ENCODE assay signal across 11 mouse cellular contexts in the genomic region with DNA sequence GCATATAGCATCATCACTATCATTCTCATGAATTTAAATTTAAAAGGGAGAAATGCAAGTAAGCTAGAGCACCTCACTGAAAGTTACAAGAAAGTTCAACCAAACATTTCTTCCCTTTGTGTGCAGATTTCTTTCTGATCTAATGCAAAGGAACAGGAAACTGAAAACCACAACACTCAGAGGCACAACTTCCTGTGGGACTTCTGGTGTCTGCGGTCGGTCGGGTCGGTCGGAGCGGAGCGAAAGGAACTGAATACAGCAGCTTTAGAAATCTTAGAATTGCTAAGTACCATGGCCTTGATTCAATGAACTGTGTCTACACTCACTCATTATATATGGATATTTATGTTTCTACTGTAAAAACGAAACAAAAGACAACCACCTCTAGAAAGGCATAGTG.
A peak's percentile ranks its signal among the peaks of the same experiment; 100 is the strongest.
DNase-seq lines count a peak whose midpoint lies in the region; ATAC-seq lines count a peak whose summit lies in the region.
"Had no signal": no experiment of that assay in that cellular context is flagged by ENCODE, and none has a peak within 500 bp of the region (broad histone marks: within the 10 kb centered on the region; RNA-seq: fewer than 3 reads in every experiment).

No protein-coding gene starts in this region.

- no peaks in the 10 kb centered on the region for H3K9me3 ChIP-seq in intestine, embryonic 15.5 days
- H3K9me3 ChIP-seq: embryonic facial prominence, embryonic 12.5 days; limb, embryonic 12.5 days had no signal

- H3K27ac ChIP-seq in intestine, embryonic 15.5 days: no peak overlapping the region
- H3K27ac ChIP-seq: embryonic facial prominence, embryonic 12.5 days; limb, embryonic 12.5 days had no signal

- no peak overlapping the region for H3K9ac ChIP-seq in intestine, embryonic 15.5 days
- H3K9ac ChIP-seq: embryonic facial prominence, embryonic 12.5 days; limb, embryonic 12.5 days had no signal

- no peak overlapping the region for H3K4me2 ChIP-seq in intestine, embryonic 15.5 days (replicated peaks)
- H3K4me2 ChIP-seq: embryonic facial prominence, embryonic 12.5 days; limb, embryonic 12.5 days had no signal

- H3K36me3 ChIP-seq in splenic B cell, adult 2 months (ENCODE audit: control insufficient read depth, insufficient read depth, low read length, poor library complexity, severe bottlenecking): no peaks in the 10 kb centered on the region
- no peaks in the 10 kb centered on the region for H3K36me3 ChIP-seq in intestine, embryonic 15.5 days
- H3K36me3 ChIP-seq: embryonic facial prominence, embryonic 12.5 days; limb, embryonic 12.5 days had no signal

- ATAC-seq in activated CD4-positive, CD25-positive, alpha-beta regulatory T cell, adult 4 months: peak; percentile 54
- ATAC-seq in inflammation-experienced regulatory T-cells, adult 6 months: peak; percentile 48
- no peak for ATAC-seq in intestine, embryonic 15.5 days
- ATAC-seq: Patski had no signal

- WGBS in intestine, embryonic 15.5 days: 83% methylated on average over 8 of the region's 8 CpGs

- no peak overlapping the region for H3K4me3 ChIP-seq in intestine, embryonic 15.5 days (replicated peaks)
- H3K4me3 ChIP-seq: embryonic facial prominence, embryonic 12.5 days; limb, embryonic 12.5 days had no signal

- peaks cover 9% of the 10 kb centered on the region; the same call in 1 of the 2 replicates for H3K4me1 ChIP-seq in intestine, embryonic 15.5 days (replicated peaks)

- peaks cover 2% of the 10 kb centered on the region; the same call in 1 of the 2 replicates for H3K27me3 ChIP-seq in splenic B cell, adult 2 months (ENCODE audit: control insufficient read depth, insufficient read depth, low read length, poor library complexity, severe bottlenecking)
- no peaks in the 10 kb centered on the region for H3K27me3 ChIP-seq in intestine, embryonic 15.5 days (replicated peaks)
- H3K27me3 ChIP-seq: embryonic facial prominence, embryonic 12.5 days; limb, embryonic 12.5 days; Patski had no signal

- DNase-seq in kidney, postnatal 10 days: peak; percentile 55
- no peak for DNase-seq in kidney, adult 9 months
- peak; percentile 41 for DNase-seq in splenic B cell, adult 2 months (ENCODE audit: low read depth, low spot score)
- DNase-seq in urinary bladder, postnatal 36 days (ENCODE audit: low spot score in 2 of 2): no peak
- DNase-seq in layer of hippocampus, adult 9-10 months (ENCODE audit: low spot score): no peak

Comparison
In these comparisons a context has a peak if more than half of its experiments do, and no peak if none do; other contexts are left out.
1. DNase-seq: peak in kidney, postnatal 10 days (single experiment) and splenic B cell, adult 2 months (single experiment); none in kidney, adult 9 months (single experiment), urinary bladder, postnatal 36 days (0 of 2) and layer of hippocampus, adult 9-10 months (single experiment).